Mouse (Mus musculus) lung, postnatal 10 days (tissue): ENCODE results near the gene Cmtm2b.

Source experiments
- DNase-seq: peaks from one replicate; pipeline ENCODE4 v3.0.0; 2021

The Cmtm2b gene

DNA sequence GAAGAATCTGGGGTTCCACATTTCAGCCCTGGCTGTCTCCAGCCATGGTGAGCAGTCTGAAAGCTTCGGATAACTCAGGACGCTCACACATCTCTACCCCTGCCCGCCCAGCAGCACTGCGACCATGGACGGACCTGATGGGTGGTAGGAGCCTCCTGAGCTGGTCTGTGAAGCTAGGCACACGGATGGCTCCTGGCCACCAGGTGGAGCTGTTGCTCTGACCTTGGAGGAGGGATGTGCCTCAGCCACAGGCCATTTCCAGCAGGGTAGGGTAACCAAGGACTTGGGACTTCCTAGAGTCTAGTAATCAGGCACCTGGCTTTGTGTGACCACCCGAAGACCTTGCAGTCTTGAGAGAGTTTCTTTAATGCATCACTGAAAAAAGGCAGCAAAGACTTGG is 21.9 kb downstream of the Cmtm2b start:
- peak; percentile 91 for DNase-seq

DNA sequence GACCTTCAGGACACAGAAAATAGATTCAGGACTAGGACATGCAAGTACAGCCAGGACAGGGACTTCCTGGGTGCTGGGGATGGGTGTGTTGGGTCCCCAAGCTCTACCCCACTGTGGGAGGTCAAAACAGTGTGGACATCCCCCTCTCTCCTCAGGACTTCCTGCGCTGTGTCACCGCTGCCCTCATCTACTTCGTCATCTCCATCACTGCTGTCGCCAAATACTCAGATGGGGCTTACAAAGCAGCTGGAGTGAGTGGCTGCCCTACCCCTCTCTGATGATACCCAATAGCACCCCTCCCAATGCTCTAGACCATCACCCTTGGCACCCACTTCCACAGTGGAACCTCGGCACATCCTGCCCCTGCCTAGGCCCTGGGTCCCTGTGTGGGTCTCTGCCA is 22.6 kb downstream of the Cmtm2b start:
- DNase-seq: no peak

DNA sequence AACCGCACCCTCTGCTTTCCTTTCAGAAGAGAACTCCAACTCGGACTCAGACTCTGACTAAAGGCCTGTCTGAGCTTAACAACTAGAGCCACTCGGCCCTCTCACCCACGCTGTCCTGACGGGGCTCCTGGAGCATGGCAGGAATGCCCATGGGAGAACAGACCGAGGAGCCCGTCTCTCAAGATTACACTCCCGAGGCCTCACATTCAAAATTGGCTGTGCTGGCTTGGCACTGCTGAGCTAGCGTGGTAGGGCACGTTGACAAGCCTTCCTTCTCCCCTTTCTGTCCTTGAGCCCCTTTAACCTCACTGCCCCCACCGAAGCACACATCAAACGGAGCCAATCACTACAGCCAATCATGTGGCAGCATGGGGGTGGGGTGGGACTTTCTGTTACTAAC is 24.7 kb downstream of the Cmtm2b start:
- no peak for DNase-seq

DNA sequence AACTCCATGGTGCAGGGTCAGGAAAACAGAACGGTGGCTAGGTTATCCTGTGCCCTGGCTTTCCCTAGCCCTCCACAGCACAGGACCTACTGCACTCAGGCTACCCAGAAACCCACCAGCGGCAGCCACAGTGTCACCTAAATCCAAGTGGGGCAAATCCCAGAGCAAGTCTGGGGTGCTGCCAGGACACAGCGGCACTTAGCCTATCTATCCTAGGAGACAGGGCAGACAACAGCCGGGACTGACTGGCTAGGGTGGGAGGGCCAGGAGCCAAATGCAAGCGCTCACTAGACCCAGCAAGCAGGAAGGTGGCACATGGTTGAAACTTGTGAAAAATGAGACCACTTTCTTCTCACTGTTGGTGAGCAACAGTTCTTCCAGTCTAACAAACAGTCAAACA is 26.9 kb downstream of the Cmtm2b start:
- no peak for DNase-seq

DNA sequence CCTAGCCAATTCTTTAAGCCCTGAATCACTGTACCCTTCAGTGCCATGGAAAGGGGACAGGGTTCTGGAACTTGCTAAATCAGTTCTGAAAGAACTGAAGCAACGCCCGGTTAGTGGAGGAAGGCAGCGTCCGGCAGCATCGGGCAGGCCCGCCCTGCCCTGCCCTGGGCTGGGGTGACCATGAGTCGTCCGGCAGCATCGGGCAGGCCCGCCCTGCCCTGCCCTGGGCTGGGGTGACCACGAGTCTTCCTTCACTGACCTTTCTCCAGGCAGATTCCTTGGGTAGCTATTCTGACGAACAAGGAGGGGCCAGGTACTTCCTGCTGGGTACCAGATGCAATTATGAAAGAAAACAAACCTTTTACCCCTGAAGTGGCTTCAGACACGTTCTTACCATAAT is 28.0 kb downstream of the Cmtm2b start:
- DNase-seq: no peak

DNA sequence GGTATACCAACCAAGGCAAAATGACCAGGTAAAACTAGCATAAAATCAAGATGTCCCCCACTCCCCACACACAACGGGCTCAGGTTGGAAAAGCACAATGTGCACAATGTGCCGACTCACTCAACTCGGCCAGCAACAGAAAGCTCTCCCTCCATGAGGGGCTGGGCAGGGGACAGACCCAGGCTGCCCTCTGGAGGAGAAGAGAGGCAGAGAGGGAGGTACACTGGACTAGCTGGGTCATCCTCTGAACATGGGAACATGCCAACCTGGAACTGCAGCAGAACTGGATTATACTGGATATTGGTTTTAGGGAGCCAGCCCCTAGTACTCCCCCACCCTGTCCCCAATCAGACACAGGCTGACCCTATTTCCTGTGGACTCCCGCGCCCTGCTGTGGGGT is 31.2 kb downstream of the Cmtm2b start:
- no peak for DNase-seq

DNA sequence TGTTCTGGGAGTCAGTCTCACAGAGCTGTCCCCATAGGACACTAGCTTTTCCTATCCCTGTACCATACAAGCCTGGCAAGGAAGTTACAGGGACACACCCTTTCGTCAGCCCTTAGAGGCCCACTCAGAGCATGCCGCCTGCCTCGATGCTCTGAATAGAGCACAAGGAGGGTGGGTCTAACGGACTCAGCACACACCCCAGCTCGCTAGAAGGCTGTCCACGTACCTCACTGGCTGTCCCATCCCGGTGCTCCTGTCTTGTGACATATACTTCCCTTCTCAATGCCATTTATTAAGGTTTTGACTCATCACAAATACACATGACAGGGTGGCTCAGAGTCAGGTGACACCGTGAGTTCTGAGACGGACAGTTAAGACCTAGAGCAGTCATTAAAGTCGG is 32.5 kb downstream of the Cmtm2b start:
- DNase-seq: no peak

DNA sequence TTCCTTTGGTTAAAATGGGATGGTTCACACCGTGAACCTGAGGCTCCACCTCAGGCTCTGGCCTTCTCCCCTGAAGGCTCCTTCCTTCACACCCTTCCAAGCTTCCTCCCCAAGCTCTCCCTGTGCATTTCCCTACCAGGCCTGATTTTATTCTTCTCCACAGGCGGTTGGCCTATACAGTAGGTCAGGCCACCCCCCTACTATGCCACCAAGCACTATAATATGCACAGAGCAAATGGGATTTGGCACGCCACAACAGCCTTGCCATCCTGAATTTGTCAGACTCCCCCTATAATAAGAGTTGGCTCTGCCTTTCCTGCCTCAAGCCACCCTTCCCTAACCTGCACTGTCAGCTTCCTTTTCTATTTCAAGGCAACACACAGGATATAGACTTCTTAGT is 36.6 kb downstream of the Cmtm2b start:
- DNase-seq: no peak

DNA sequence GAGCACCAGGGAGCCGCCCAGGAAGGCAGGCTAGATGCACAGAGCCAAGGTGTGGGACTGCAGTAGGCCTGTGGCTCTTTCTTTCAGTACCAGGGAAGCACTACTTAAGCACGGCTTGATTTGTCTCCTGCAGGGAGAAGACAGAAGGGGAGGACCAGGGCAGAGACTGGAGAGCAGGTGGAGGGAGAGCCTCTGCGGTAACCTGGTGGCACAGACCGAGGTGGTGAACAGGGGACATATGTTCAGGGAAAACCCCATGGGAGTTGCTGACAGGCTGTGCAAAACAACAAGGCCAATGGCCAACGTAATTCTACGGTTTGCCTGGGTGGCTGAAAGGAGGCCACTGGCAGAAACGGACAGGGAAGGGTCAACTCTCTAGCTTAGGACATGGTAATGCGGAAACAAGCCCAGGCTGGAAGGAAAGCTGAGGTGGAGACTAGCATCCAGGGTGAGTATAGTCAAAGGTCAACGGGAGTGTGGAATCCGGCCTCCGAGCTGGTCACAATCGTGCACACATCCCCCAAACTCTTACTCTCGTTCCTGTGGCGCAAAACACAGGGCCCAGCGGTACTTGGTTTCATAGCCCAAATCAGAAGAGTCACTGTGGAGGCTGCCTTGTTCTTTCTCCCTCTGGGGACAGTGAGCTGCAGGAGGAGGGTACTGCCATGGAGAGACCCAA is 37.9 kb downstream of the Cmtm2b start:
- DNase-seq: no peak

DNA sequence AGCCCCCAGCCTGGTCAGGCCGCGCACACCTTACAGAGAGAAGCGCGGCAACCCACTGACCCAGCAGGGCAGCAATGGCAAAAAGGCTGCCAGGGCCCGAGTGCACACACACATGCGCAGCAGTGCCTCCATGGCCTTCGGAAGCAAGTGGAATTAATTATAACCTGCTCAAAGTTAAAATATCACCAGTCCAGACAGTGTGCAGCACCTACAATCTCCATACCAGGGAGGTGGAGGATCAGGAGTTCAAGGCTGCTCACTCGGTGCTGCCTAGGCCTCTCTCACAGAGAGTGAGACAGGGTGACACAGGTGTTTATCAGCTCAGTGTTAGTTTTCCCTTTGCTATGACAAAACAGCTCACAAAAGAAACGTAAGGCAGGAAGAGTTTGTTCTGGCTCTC is 43.7 kb downstream of the Cmtm2b start:
- no peak for DNase-seq

DNA sequence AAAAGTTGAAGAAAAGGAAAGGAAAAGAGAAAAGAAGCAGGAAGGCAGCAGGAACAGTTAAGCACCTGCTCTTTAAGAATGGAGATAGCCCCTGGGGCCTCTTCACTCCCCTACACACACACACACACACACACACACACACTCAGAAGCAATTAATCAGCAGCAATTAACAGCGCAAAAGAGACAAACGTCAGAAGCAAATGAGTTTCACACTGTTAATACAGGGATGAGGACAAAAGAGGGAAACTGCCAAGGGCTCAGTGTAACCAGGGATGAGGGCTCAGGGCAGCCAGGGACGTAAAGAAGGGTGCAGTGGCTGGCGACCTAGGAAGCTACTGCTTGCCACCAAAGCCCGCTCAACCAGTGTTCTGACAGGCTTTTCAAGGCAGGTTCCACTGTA is 45.4 kb downstream of the Cmtm2b start:
- DNase-seq: no peak

DNA sequence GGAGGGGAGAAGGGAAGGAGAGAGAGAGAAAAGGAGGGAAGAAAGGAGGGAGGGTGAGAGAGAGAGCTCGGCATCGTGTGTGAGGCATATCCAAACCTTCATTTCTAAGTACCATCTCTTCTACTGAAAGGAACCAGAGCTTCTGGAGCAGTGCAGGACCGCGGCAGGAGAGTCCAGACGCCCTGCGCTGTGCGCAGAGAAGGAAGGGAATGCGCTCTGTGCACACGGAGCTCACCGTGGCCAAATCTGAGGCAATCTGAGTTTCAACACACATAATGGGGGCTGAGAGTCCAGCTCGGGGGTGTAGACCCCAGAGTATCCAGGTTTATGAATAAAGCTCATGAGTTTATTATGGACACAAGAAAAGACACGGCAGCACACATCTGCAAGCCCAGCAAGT is 47.6 kb downstream of the Cmtm2b start:
- DNase-seq: no peak

DNA sequence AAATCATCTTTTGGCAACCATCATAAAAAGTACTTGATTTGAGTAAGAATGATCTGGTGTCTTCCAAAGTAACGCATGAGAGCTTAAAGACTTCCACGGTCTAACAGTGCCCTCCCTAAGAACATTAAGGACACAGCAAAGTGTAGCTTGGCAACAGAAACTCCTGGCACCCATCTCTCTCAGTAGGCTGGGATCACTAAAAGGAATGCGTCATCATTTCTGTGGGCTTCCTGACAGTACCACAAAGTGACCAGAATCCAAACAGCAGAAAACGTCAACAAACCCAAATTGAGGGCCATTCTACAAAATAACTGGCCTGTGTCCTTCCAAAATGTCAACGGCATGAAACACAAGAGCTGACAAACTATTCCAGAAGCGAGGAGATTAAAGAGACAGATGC is 48.0 kb downstream of the Cmtm2b start:
- peak; percentile 49 for DNase-seq

DNA sequence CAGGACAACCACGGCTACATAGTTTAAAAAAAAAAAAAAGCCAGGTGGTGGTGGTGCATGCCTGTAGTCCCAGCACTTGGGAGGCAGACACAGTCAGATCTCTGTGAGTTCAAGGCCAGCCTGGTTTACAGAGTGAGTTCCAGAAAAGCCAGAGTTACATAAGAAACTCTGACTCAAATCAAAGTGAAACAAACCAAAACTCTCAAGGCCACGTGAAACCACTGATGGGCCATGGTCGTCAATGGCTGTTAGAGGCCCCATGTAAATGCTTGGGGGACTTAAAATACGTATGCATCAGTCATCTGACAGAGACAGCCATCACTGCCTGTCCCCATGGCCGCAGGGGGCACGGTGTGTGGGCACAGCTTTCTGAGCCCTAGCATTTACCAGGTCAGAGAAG is 49.1 kb downstream of the Cmtm2b start:
- no peak for DNase-seq

DNA sequence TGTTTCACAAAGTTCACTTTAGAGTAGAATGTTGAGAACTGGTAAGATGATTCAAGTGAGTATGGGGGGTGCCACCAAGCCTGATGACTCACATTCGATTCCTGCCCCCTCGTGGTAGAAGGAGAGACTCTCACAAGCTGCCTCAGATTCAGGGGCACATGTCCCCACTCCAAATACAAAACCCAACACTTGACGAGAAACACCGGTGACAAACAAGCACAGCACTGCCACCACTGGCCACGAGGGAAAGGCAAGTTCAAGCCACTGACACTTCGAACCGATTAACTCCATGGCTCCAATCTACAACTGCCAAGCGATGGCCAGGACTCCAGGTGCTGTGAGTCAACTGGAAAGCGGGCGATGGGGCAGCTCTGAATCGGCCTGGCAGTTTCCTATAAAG is 51.7 kb downstream of the Cmtm2b start:
- DNase-seq: peak; percentile 62

DNA sequence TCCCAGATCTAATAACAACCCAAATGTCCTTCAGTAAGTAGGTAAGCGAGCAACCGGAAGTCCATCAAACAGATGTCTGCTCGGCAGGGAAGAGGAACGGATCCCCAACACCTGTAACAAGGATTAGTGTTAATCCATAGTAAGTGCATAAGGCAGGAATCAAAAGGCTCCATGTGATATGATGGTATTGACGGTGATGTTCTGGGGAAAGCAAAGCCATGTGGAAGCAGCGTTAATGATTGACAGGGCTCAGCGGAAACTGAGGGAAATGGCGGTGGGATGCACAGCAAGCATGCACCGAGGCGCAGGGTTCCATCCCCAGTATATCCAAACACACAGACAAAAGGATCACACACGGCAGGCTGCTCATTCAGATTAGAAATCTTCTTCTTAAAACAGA is 52.2 kb downstream of the Cmtm2b start:
- DNase-seq: no peak

DNA sequence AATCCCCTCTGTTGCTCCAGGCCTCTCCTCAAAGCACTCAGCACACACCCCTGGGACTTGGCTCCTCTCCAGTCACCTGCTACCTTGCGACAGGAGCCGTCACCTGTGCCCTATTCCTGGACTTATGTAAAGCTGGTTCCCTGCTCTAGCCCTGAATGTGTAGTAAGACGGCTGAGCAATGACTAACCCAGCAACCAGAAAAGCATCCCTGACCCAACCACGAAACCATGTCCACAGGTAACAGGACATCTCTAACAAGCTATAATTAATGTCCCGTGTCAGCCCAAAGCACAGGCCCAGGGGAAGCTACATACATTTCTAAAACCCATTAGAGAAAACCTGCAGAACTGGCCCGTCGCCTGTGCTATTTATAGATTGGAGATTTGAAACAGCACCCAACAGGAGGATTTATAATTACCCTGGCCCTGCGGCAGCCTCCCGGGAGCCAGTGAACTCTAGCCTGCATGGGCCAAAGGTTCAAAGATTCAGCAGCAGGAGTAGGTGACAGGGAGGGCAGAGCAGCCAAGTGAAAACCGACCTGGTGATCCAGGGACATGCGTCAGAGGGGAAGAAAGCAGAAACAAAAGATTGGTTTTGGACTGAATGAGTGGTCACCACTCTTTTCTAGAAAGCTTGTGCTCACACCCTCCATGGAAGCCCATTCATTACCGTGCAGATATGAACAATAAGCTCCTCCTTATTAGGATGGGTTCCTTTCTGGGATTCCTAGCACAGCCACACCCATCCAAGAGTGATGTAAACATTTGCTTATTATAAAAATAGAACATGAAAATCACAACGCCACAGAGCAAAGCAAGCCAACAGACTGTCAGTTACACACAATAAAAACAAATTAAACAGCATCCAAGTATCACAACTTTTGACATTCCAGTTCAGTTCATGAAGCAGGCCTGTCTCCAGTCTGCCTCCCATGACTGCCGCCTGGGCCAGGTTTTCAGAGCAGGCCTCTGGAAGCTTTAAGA is 53.1 kb downstream of the Cmtm2b start:
- DNase-seq: peak; percentile 52

DNA sequence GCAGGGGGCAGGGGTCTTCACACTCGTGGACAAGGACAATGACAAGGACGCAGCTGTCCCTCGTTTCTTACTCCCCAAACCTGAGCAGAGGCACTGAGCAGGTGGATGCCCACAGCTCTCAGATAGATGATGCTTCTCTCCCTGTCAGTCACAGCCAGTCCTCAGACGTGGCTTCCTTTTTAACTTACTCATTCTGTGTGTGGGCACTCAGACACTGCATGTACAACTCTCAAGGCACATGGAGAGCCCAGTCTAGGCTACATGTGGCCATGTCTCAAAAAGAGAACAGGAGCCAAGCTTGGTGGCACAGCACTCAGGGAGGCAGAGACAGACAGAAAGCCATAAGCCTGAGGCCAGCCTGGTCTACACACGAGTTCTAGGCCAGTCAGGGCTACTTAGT is 53.9 kb downstream of the Cmtm2b start:
- no peak for DNase-seq

DNA sequence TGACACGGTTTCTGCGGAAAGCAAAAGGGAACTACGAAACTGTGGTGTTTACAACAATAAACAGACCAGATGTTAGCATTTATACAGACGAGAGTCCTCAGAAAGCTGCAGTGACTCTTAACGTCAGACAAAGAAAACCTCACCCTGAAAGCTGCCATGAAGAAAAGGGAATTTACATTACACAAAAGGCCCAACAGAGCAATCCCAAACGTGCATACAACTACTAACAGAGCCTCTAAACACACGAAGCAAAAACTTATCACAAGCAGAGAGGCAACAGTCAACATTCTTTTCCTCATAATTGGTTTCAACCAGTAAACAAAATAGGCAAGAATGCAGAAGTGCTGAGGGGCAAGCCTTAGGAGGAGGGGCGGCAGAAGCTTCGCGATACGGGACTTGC is 54.6 kb downstream of the Cmtm2b start:
- no peak for DNase-seq

DNA sequence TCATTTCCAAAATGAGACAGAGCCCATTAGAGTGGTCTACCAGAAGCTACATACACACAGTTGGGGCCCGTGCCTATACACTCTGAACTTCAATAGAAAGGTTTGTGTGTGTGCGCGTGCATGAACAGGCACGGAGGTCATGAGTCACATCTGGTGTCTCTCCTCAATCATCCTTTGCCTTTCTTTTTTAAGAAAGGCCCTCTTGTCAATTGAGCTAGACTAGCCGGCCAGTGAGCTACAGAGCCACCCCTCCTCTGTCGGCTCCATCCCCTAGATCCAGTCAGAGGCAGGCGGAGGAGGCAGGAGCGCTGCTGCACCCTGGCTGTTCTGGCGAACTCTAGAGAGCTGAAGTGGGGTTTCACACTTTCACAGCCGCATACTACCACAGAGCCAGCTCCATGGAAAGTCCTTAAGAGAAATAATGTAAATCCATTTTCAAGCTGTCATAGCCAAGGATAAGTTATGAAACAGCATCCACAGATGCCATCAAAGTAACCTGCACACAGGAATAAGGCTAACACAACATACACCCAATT is 57.3 kb downstream of the Cmtm2b start:
- no peak for DNase-seq

DNA sequence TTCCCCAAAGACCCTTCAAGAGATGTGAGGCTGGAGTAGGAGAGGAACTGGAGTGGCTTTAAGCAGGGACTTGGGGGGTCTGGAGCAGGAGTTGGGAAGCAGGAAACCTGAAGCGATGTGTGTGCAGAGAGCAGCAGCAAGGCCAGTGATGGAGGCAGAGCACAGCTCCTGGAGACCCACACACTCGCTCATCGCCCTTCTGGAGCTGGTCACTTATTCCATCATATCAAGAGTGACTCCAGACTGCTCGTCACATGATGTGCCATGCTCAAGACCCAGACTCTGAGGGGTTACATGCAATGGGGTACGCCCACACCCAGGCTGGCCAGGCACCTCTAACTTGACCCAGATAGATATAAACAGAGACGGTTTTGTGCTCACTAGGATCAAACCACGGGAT is 58.2 kb downstream of the Cmtm2b start:
- no peak for DNase-seq
